32 mouse cellular contexts compared by ENCODE assay signal in the genomic region with DNA sequence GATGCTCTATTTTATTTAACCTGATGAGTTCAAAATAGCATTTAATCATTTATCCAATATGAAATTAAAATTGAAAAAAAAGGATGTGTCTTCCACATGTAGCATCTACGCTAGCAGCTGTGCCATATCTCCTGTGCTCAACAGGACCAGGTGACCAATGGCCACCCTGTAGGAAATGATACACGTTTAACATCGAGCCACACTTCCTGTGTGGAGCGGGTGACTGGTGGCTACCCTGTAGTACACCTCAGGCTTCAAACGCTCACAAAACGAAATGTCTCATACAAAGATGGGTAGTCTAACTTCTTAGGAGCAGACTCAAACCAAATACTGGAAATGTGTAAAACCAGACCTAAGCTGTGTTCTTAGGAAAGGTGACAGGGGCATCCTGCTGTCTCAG. TPM values are rescaled to one million over a fixed set of nuclear protein-coding genes. Genes with fewer than 3 reads are reported as not detected.
DNase-seq lines count a peak whose midpoint lies in the region; ATAC-seq lines count a peak whose summit lies in the region.
"Had no signal": no experiment of that assay in that cellular context is flagged by ENCODE, and none has a peak within 500 bp of the region (broad histone marks: within the 10 kb centered on the region; RNA-seq: fewer than 3 reads in every experiment).

No protein-coding gene starts in this region.

- WGBS in limb, embryonic 10.5 days, result 90% methylated on average over 6 of the region's 6 CpGs
- 76% methylated on average over 6 of the region's 6 CpGs for WGBS in stomach, embryonic 16.5 days

- no peaks in the 10 kb centered on the region for H3K27me3 ChIP-seq in limb, embryonic 10.5 days (ENCODE audit: low read depth, poor library complexity, severe bottlenecking)
- no peaks in the 10 kb centered on the region for H3K27me3 ChIP-seq in stomach, embryonic 16.5 days (ENCODE audit: control insufficient read depth, insufficient read depth, low read length)
- H3K27me3 ChIP-seq: heart, embryonic 15.5 days; neural tube, embryonic 12.5 days; stomach, embryonic 15.5 days had no signal

- H3K4me2 ChIP-seq in stomach, embryonic 16.5 days (ENCODE audit: low read depth, low read length), result no peak overlapping the region
- H3K4me2 ChIP-seq: heart, embryonic 15.5 days; liver, embryonic 12.5 days; midbrain, embryonic 11.5 days; neural tube, embryonic 12.5 days; stomach, embryonic 15.5 days had no signal

- no peak overlapping the region for H3K27ac ChIP-seq in limb, embryonic 10.5 days
- peak overlapping the region; percentile 27; the same call in 1 of the 2 replicates for H3K27ac ChIP-seq in stomach, embryonic 16.5 days (ENCODE audit: low read length)
- H3K27ac ChIP-seq: heart, embryonic 10.5 days; heart, embryonic 15.5 days; kidney, postnatal 0 days; liver, embryonic 12.5 days; neural tube, embryonic 12.5 days; stomach, embryonic 15.5 days had no signal

- peaks cover 25% of the 10 kb centered on the region for H3K4me1 ChIP-seq in limb, embryonic 10.5 days
- peaks cover 8% of the 10 kb centered on the region for H3K4me1 ChIP-seq in stomach, embryonic 16.5 days (ENCODE audit: control insufficient read depth, insufficient read depth, low read length)
- H3K4me1 ChIP-seq: heart, embryonic 10.5 days; heart, embryonic 15.5 days; liver, embryonic 12.5 days; neural tube, embryonic 12.5 days had no signal

- 0 out of 2 replicates have a peak, but pooled peaks have one; percentile 45 for ATAC-seq in common myeloid progenitor, adult 5-6 weeks (replicated peaks; ENCODE audit: low read depth, poor library complexity, severe bottlenecking)
- no peak for ATAC-seq in stomach, embryonic 16.5 days (ENCODE audit: insufficient read depth, low FRiP score)
- ATAC-seq: CD4-positive, CD25-positive, alpha-beta regulatory T cell, adult 4 months; forebrain, postnatal 0 days; intestine, embryonic 16.5 days; liver, embryonic 12.5 days; liver, postnatal 0 days; midbrain, embryonic 16.5 days had no signal

- H3K4me3 ChIP-seq in limb, embryonic 10.5 days, result no peak overlapping the region
- H3K4me3 ChIP-seq in stomach, embryonic 16.5 days (replicated peaks; ENCODE audit: low read length), result no peak overlapping the region
- H3K4me3 ChIP-seq: heart, embryonic 10.5 days; heart, embryonic 15.5 days; liver, embryonic 12.5 days; myocyte; neural tube, embryonic 12.5 days; stomach, embryonic 15.5 days had no signal

- H3K9ac ChIP-seq in stomach, embryonic 16.5 days (ENCODE audit: low read length), result no peak overlapping the region
- H3K9ac ChIP-seq: forebrain, postnatal 0 days; heart, embryonic 15.5 days; liver, embryonic 12.5 days; liver, postnatal 0 days; neural tube, embryonic 12.5 days; stomach, embryonic 15.5 days had no signal

- H3K36me3 ChIP-seq in limb, embryonic 10.5 days, result no peaks in the 10 kb centered on the region
- H3K36me3 ChIP-seq in stomach, embryonic 16.5 days (ENCODE audit: control insufficient read depth, insufficient read depth, low read length), result no peaks in the 10 kb centered on the region
- H3K36me3 ChIP-seq: heart, embryonic 10.5 days; heart, embryonic 15.5 days; liver, embryonic 12.5 days; neural tube, embryonic 12.5 days; stomach, embryonic 15.5 days had no signal

- DNase-seq in heart, adult 11 months, result peak; percentile 69
- DNase-seq in heart, adult 8-10 months (ENCODE audit: low spot score), result no peak
- DNase-seq in limb, embryonic 10.5 days (ENCODE audit: low spot score), result peak; percentile 18
- no peak for DNase-seq in cerebellum, postnatal 10 days
- no peak for DNase-seq in cerebellum, adult 9-10 months
- DNase-seq: adrenal gland, postnatal 14 days; cerebellum, adult 18-20 months; cerebellum, postnatal 25 days; forebrain, postnatal 0 days; kidney, adult 8-10 months; kidney, postnatal 4 days; left cerebral cortex, postnatal 4 days; liver, postnatal 0 days; lung, postnatal 36 days; thymus, adult 18-20 months; thymus, postnatal 25 days had no signal

- H3K9me3 ChIP-seq in limb, embryonic 10.5 days (replicated peaks), result no peaks in the 10 kb centered on the region
- no peaks in the 10 kb centered on the region for H3K9me3 ChIP-seq in stomach, embryonic 16.5 days (replicated peaks; ENCODE audit: control insufficient read depth, low read length)
- H3K9me3 ChIP-seq: heart, embryonic 10.5 days; heart, embryonic 15.5 days; liver, embryonic 12.5 days; neural tube, embryonic 12.5 days; stomach, embryonic 15.5 days had no signal

RNA-seq across cellular contexts. Expression of gene Mas1, which starts 24.1 kb away (rescaled TPM):
- 1 to 10 TPM in 2 of 4 experiments, under 1 TPM in 2; 0.31 to 1.3 (median 0.96) TPM for total RNA-seq in heart, adult 8-10 months (2022)
- total RNA-seq in common myeloid progenitor, adult 5-6 weeks (2017), result not detected in 2 replicates
- 0.73 and 0.93 TPM in 2 replicates for polyA plus RNA-seq in limb, embryonic 10.5 days (2016; fragmentation: Nextera tagmentation; extraction: Ambion mirVana)
- polyA plus RNA-seq in stomach, embryonic 16.5 days (2015; fragmentation: Nextera tagmentation; extraction: Ambion mirVana), result 0.84 and 0.89 TPM in 2 replicates
- total RNA-seq: adrenal gland, postnatal 14 days; megakaryocyte, adult 5-6 weeks had no signal
- polyA plus RNA-seq: midbrain, embryonic 11.5 days; midbrain, embryonic 16.5 days had no signal

RNA-seq across cellular contexts. Expression of gene Mrgprh, which starts 32.0 kb away (rescaled TPM):
- 1 to 10 TPM; 5.0 to 7.4 (median 6.5) TPM for total RNA-seq in heart, adult 8-10 months (2022)
- total RNA-seq in common myeloid progenitor, adult 5-6 weeks (2017), result not detected in 2 replicates
- 0.09 TPM in 1 of 2 replicates, not detected in the other for polyA plus RNA-seq in limb, embryonic 10.5 days (2016; fragmentation: Nextera tagmentation; extraction: Ambion mirVana)
- polyA plus RNA-seq in stomach, embryonic 16.5 days (2015; fragmentation: Nextera tagmentation; extraction: Ambion mirVana), result 0.09 TPM in 1 of 2 replicates, not detected in the other
- total RNA-seq: forebrain, postnatal 0 days; left cerebral cortex, postnatal 4 days; megakaryocyte, adult 5-6 weeks had no signal
- polyA plus RNA-seq: CD4-positive, CD25-positive, alpha-beta regulatory T cell, adult 4 months; forebrain, postnatal 0 days; heart, embryonic 10.5 days; hindbrain, embryonic 11.5 days; intestine, embryonic 16.5 days; kidney, postnatal 0 days; liver, embryonic 12.5 days; liver, postnatal 0 days; lung, embryonic 16.5 days; midbrain, embryonic 11.5 days; midbrain, embryonic 16.5 days; myocyte; neural tube, embryonic 12.5 days had no signal

Comparison
In these comparisons a context has a peak if more than half of its experiments do, and no peak if none do; other contexts are left out.
1. DNase-seq: peak in heart, adult 11 months (single experiment) and limb, embryonic 10.5 days (single experiment); none in heart, adult 8-10 months (single experiment), cerebellum, postnatal 10 days (0 of 2) and cerebellum, adult 9-10 months (single experiment).